Mouse (Mus musculus) heart, embryonic 10.5 days (tissue): ENCODE data around the gene Sgta. TPM values are rescaled to one million over a fixed set of nuclear protein-coding genes. Genes with fewer than 3 reads are reported as not detected.

Experiments
- DNase-seq: peaks from one replicate; pipeline ENCODE4 v3.0.0-alpha.2; 2017; ENCODE audit warnings: low spot score
- H3K27ac ChIP-seq: fragments of 300-500 bp; sonication (generic); 2 replicates; pipeline ENCODE4 v1.5.1; 2016; ENCODE audit warnings: mild to moderate bottlenecking
- H3K27me3 ChIP-seq: fragments of 300-500 bp; sonication (generic); 2 replicates; pipeline ENCODE4 v1.6.1; 2016; ENCODE audit warnings: mild to moderate bottlenecking; ENCODE audit not compliant: poor library complexity, insufficient read depth, severe bottlenecking
- H3K36me3 ChIP-seq: fragments of 300-500 bp; sonication (generic); 2 replicates; pipeline ENCODE4 v1.6.1; 2016; ENCODE audit warnings: mild to moderate bottlenecking, moderate library complexity
- H3K4me1 ChIP-seq: fragments of 300-500 bp; sonication (generic); 2 replicates; pipeline ENCODE4 v1.6.1; 2016; ENCODE audit warnings: mild to moderate bottlenecking
- H3K4me3 ChIP-seq: fragments of 300-500 bp; sonication (generic); 2 replicates; pipeline ENCODE4 v1.5.1; 2016; ENCODE audit warnings: mild to moderate bottlenecking, moderate library complexity
- H3K9me3 ChIP-seq: fragments of 300-500 bp; sonication (generic); 2 replicates; pipeline ENCODE4 v1.6.1; 2016; ENCODE audit warnings: mild to moderate bottlenecking, moderate library complexity
- WGBS: fragments of 180-500 bp; shearing (Covaris S2); methylation state at CpG from one replicate; pipeline ENCODE4 v1.1.7; 2016; 5-methylcytosine and 5-hydroxymethylcytosine counted together
- polyA plus RNA-seq: library from polyadenylated mRNA; unstranded; fragments of >200 nt; fragmentation: Nextera tagmentation; extraction: Ambion mirVana; gene quantifications from 2 replicates; pipeline ENCODE4 v1.2.1, GENCODE M21; 2016

Sgta gene
- polyA plus RNA-seq, 1 experiment from 2014 or later, result 226 TPM

- Histone ChIP-seq H3K36me3 (no peaks in the 10 kb centered on the region), H3K4me1 (peaks cover 28% of the 10 kb centered on the region), H3K27ac (no peak overlapping the region), H3K4me3 (peak overlapping the region; percentile 51), H3K27me3 (peaks cover 76% of the 10 kb centered on the region), H3K9me3 (no peaks in the 10 kb centered on the region)
- no peak for DNase-seq
- WGBS, result 3% methylated on average over 43 of the region's 43 CpGs
Observed at GRCm38 (mm10) chr10:81025047-81025621, 34.8 kb downstream of the Sgta start.

DNA sequence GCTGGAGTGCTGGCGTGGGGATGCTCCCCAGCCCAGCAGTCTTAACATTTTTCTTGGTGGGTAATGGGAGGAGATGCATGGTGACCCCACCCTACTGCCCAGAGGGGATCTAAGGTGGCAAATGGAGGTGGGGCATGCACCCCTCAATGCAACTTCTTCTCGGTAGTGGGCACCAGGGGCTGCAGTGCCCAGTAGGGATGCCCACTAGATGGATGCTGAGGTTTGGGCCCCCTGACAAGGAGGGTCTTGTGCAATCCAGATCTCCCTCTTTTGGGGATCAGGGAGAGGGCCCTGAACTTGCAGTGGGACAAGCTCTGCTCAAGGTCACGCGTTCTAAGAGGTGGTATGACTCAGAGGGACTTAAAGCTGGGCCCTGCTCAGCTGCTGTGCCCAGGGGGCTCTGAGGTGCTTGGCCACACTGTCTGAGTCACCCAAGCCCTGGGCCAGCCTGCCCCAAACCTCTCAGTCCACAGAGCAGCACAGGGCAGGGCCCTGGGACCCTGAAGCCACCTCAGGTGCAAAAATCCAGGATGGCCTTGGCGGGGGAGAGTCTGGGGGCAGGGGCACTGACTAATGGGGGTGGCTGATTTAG is 35.5 kb downstream of the Sgta start:
- no peaks in the 10 kb centered on the region for H3K36me3 ChIP-seq

DNA sequence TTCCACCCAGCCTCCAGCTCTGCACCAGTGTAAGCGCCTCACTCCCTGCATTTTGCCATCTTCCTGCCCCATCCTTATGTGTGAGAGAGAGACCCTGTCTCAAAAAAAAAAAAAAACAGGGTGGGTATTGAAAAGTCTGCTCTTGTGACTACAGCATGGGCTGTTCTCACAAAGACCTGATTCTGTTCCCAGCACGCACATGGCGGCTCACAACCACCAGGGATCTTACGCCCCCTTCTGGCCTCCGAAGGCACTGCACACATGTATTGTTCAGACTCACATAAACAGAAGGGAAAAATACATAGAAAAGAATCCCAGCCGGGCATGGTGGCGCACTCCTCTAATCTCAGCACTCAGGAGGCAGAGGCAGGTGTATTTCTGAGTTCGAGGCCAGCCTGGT is 37.2 kb downstream of the Sgta start:
- H3K9me3 ChIP-seq, result no peaks in the 10 kb centered on the region
- H3K4me1 ChIP-seq, result peaks cover 33% of the 10 kb centered on the region
- H3K27me3 ChIP-seq, result peaks cover 66% of the 10 kb centered on the region
- H3K36me3 ChIP-seq, result no peaks in the 10 kb centered on the region
- H3K4me3 ChIP-seq, result no peak overlapping the region
- WGBS, result 61% methylated on average over 8 of the region's 8 CpGs
- no peak for DNase-seq
- no peak overlapping the region for H3K27ac ChIP-seq

More for the DNA sequence above, 35.5 kb downstream of the Sgta start:
- Histone ChIP-seq H3K4me3 (0 out of 2 replicates have a peak overlapping the region, but pooled peaks have one; percentile 51), H3K27me3 (peaks cover 74% of the 10 kb centered on the region), H3K27ac (no peak overlapping the region), H3K4me1 (peaks cover 32% of the 10 kb centered on the region), H3K9me3 (no peaks in the 10 kb centered on the region)
- no peak for DNase-seq
- 72% methylated on average over 5 of the region's 5 CpGs for WGBS

- H3K4me1 ChIP-seq, result peaks cover 24% of the 10 kb centered on the region
- H3K9me3 ChIP-seq, result no peaks in the 10 kb centered on the region
- peak overlapping the region; percentile 39 for H3K4me3 ChIP-seq
- no peak for DNase-seq
- no peak overlapping the region for H3K27ac ChIP-seq
- 8% methylated on average over 26 of the region's 26 CpGs for WGBS
- H3K36me3 ChIP-seq, result no peaks in the 10 kb centered on the region
- H3K27me3 ChIP-seq, result peaks cover 66% of the 10 kb centered on the region
Observed at GRCm38 (mm10) chr10:81021547-81022110, 38.4 kb downstream of the Sgta start.

GRCm38 (mm10) chr10:81020207-81020606 is 39.8 kb downstream of the Sgta start:
- H3K36me3 ChIP-seq, result no peaks in the 10 kb centered on the region
- H3K27me3 ChIP-seq, result peaks cover 51% of the 10 kb centered on the region

GRCm38 (mm10) chr10:81019687-81020086 is 40.3 kb downstream of the Sgta start:
- Histone ChIP-seq H3K27ac (no peak overlapping the region), H3K4me3 (no peak overlapping the region), H3K27me3 (peaks cover 46% of the 10 kb centered on the region), H3K9me3 (no peaks in the 10 kb centered on the region), H3K36me3 (no peaks in the 10 kb centered on the region), H3K4me1 (peaks cover 20% of the 10 kb centered on the region)
- no peak for DNase-seq
- WGBS, result 72% methylated on average over 6 of the region's 6 CpGs

More at GRCm38 (mm10) chr10:81020207-81020606, 39.8 kb downstream of the Sgta start:
- Histone ChIP-seq H3K27ac (no peak overlapping the region), H3K4me3 (no peak overlapping the region), H3K4me1 (peaks cover 20% of the 10 kb centered on the region), H3K9me3 (no peaks in the 10 kb centered on the region)
- DNase-seq, result no peak
- 53% methylated on average over 2 of the region's 2 CpGs for WGBS

- WGBS, result 33% methylated on average over 10 of the region's 10 CpGs
- H3K4me3 ChIP-seq, result no peak overlapping the region
Observed at GRCm38 (mm10) chr10:81018326-81018725, 41.7 kb downstream of the Sgta start.

DNA sequence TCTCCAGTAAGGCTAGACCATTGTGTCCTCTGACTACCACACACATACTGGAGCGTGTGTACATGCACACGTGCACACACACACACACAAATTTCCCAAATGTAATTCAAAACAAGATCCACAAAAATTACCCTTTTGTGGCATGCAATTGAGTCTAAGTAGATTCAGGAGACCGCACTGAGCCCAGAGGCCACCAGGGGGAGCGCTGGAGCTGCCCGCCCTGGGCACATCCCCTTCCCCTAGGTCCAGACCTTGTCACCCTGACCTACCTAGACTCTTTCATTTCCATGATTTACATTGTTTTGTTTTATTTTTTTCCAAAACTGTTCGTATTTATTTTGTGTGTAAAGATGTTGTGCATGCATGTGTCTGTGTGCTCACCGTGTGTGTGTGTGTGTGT is 43.3 kb downstream of the Sgta start:
- no peak overlapping the region for H3K27ac ChIP-seq
- no peaks in the 10 kb centered on the region for H3K36me3 ChIP-seq
- no peak overlapping the region for H3K4me3 ChIP-seq
- DNase-seq, result no peak
- WGBS, result 7% methylated on average over 7 of the region's 7 CpGs
- no peaks in the 10 kb centered on the region for H3K9me3 ChIP-seq
- H3K4me1 ChIP-seq, result peaks cover 17% of the 10 kb centered on the region
- peaks cover 38% of the 10 kb centered on the region for H3K27me3 ChIP-seq

More at GRCm38 (mm10) chr10:81018326-81018725, 41.7 kb downstream of the Sgta start:
- Histone ChIP-seq H3K27ac (no peak overlapping the region), H3K27me3 (peaks cover 42% of the 10 kb centered on the region), H3K9me3 (no peaks in the 10 kb centered on the region), H3K36me3 (no peaks in the 10 kb centered on the region), H3K4me1 (peaks cover 22% of the 10 kb centered on the region)
- no peak for DNase-seq

GRCm38 (mm10) chr10:81015666-81016065 is 44.3 kb downstream of the Sgta start:
- WGBS, result 81% methylated on average over 2 of the region's 2 CpGs
- Histone ChIP-seq H3K4me1 (peaks cover 14% of the 10 kb centered on the region), H3K27ac (no peak overlapping the region), H3K9me3 (no peaks in the 10 kb centered on the region), H3K36me3 (no peaks in the 10 kb centered on the region), H3K4me3 (no peak overlapping the region), H3K27me3 (peaks cover 29% of the 10 kb centered on the region)
- no peak for DNase-seq

DNA sequence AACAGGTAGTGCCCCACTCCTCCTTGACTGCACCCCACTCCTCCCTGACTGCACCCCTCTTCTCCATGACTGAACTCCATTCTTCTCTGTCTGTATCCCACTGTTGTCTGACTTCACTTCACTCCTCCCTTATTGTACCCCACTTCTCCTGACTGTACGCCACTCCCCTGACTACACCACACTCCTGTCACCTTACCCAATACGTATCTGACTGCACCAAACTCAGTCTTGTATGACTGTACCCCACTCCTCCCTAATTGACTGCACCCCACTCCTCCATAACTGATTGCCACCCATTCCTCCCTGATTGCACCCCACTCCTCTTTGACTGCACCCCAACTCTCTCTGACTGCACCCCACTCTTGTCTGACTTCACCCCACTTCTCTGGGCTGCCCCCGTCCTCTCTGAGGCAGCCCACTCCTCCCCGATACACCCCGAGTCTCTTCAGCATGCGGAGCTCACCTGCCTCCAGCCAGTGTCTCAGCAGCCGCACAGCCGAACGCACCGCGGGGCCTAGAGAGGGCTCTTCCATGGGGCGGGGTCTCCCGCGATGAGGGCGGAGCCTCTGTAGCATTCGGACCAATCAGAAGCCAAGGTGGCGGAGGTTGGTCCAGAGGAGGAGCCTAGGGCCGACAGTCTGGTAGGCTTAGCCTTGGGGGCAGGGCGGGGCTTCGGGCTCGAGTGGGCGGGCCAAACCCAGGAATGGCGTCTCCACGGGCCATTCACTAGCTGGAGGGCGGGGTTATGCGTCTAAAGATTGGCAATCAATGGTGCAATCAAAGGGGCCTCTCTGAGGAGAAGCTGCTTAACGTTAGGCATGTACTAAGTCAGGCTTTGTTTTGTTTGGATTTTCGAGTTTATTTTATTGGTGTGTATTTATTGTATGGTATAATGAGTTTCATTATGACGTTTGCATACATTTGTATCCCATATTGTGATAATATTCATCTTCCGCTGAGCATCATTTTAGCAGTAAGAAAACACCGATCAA is 45.3 kb downstream of the Sgta start, which contains the start of gene Gng7:
Gene Gng7 (minus strand): TSS at position 553 of the 992 bp plus-strand sequence.
- H3K4me1 ChIP-seq, result peaks cover 13% of the 10 kb centered on the region
- H3K27me3 ChIP-seq, result peaks cover 21% of the 10 kb centered on the region
- H3K9me3 ChIP-seq, result no peaks in the 10 kb centered on the region
- H3K4me3 ChIP-seq, result peak within 1 kb of the TSS; percentile 49
- H3K36me3 ChIP-seq, result no peaks in the 10 kb centered on the region
- 11% methylated on average over 31 of the region's 31 CpGs for WGBS
- peak; percentile 96 for DNase-seq
- H3K27ac ChIP-seq, result no peak within 1 kb of the TSS

DNA sequence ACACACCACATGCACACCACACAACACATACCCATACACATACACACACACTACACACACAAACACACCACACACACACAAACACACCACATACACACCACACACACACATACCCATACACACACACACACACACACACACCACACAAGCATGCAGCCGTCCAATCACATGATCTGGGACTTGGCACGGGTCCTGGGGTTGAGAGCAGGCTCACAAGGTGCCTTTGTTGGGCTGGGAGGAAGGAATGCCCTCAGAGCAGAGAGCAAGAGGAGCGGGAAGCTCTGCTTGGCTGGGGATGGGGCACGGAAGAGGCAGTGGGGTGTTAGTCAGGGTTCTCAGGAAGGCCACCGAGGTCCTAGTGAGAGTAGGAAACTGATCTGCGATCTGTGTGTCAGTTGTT is 49.1 kb downstream of the Sgta start:
- H3K4me1 ChIP-seq, result peaks cover 11% of the 10 kb centered on the region
- 70% methylated on average over 6 of the region's 6 CpGs for WGBS
- no peaks in the 10 kb centered on the region for H3K36me3 ChIP-seq

DNA sequence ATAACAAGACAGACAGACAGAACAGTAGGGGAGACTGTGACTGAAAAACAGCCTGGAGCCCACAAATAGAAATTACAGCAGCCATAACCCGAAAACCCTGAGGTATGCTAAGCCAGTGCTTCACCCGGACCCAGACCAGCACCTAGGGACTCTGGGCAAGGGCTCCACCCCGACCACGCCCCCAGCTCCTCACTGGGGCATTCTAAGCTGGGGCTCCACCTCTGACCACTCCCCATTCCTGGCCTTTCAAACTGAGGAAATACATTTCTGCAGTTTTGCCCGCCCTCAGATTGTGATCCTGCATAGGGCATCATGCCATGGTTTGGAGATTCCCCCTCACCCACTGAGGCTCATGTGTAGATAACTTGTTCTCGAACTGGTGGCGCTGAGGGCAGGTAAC is 52.7 kb downstream of the Sgta start:
- Histone ChIP-seq H3K36me3 (no peaks in the 10 kb centered on the region), H3K4me1 (0 out of 2 replicates have a peak, but pooled peaks cover 5% of the 10 kb centered on the region), H3K27me3 (peaks cover 3% of the 10 kb centered on the region; the same call in 1 of the 2 replicates), H3K4me3 (no peak overlapping the region), H3K27ac (no peak overlapping the region), H3K9me3 (no peaks in the 10 kb centered on the region)
- 32% methylated on average over 7 of the region's 7 CpGs for WGBS
- no peak for DNase-seq

More for the DNA sequence above, 49.1 kb downstream of the Sgta start:
- DNase-seq, result no peak
- Histone ChIP-seq H3K27me3 (peaks cover 21% of the 10 kb centered on the region), H3K9me3 (no peaks in the 10 kb centered on the region), H3K27ac (no peak overlapping the region), H3K4me3 (no peak overlapping the region)
